Mouse (Mus musculus) gastrocnemius, postnatal 14 days (tissue): Measurements from ENCODE around the gene Wif1. TPM values are rescaled to one million over a fixed set of nuclear protein-coding genes. Genes with fewer than 3 reads are reported as not detected.

Source experiments
- DNase-seq: peaks from one replicate; pipeline ENCODE4 v3.0.0; 2021; ENCODE audit warnings: mixed read lengths
- intact Hi-C: fragments of 180-260 bp; cut with DNase I; formaldehyde crosslinking; loops from one replicate; pipeline ENCODE4 v1.15.1; 2025; ENCODE audit warnings: low total_unique reads
- total RNA-seq, 2 experiments: library from RNA; stranded (reverse); gene quantifications; 2 replicates each; pipeline ENCODE4 v1.2.3; 2021

The Wif1 gene
- total RNA-seq, 2 experiments from 2014 or later: 13.2 to 14.8 TPM

DNA sequence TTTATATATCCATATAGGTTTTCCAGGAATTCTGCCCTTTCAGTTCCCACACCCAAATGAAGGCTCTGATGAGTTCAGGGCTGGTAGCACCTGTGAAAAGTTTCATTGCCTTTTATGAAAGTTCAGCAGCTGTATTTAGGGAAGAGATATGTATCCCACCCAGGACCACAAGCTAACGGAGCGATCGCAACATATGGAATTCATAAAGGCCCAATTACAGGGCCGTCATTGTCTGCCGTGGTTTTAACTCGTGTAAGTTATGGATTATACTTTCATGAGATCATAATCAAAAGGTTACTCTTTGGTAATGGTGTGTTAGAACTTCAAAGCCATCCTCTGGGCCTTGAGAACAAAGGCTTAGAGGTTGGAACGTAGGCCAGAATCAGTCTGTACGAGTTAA, 28.9 kb downstream of the Wif1 start:
- intact Hi-C loops: no loop called here
- no peak for DNase-seq

DNA sequence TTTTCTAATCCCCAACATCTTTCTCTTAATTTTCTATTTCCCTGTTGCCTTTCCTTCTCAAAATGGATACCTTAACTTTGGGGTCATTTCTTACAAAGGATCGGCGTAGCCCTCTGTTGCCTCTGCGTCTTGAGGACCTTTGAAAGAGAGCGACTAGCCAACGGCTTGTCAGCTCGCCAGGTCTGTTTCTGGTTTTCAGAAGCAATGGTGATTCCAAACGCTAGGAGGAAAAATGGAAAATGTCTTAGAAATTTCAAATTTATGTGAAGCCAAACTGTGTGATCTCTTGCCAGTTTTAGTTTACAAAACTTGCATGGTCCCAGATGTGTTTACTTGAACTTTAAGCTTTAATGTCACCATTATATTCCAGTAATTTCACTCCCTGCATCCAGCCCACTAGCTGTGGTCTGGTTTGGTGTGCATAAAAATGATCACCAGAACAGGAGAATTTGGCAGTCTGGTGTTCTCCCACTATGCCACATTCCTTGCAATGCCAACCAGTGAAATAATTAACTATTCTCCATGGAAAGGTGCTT, 33.7 kb downstream of the Wif1 start:
- no peak for DNase-seq
- intact Hi-C loops: no loop called here

DNA sequence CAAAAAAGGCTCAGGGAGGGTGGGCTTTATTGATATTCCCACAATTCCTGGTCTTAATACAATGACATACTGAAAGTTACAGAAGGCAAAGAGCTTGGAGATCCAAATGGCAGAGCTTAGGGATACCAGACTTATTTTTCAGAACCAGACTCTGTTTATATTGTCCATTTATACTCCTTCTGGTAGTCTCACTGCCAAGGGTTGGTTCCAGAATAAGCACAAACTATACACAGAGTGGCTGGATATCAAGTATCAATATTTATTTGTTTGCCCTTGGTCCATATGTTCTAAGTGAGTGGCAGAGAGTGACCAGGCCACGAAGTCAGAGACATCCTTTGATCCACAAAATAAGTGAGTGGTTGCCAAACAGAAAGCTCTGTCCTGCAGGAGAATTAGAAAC, 34.2 kb downstream of the Wif1 start:
- intact Hi-C loops: no loop called here
- no peak for DNase-seq

DNA sequence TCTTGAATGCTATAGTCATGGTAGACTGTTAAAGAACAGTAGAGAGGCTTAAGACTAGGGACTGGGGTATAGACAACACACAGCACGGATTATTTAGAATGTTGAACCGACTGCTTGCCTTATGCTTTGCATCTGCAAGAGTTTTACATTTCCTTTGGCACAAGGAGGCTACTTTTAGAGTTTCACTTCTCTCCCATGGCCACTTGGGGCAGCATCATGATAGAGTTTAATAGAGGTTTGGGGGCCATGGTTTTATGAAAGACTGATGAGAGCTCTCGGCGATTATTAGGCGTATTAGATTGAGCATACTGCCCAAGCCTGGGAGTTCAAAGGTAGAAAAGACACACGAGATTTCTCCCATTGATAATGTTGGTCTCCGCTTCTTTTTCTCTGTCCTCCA, 37.0 kb downstream of the Wif1 start:
- intact Hi-C loops: no loop called here
- no peak for DNase-seq

DNA sequence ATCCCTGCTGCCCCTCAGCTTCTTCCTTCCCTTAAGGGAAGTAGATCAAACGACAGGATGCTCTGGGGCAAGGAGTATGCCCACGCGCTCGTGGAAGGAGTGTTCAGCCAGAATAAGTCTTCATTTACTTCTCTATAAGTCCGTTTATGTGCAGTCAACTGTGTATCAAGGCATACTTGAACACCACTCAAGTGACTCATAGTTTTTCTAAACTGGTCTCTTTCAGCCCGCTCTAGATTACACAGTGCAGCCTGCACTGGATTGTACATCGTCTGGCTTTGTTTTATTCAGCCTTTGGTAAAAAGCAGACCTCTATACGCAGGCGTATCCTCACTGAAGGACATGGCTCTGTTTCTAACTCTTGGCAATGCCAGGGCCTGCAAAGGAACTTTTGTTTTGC, 46.7 kb downstream of the Wif1 start:
- intact Hi-C loops: no loop called here
- DNase-seq: no peak

DNA sequence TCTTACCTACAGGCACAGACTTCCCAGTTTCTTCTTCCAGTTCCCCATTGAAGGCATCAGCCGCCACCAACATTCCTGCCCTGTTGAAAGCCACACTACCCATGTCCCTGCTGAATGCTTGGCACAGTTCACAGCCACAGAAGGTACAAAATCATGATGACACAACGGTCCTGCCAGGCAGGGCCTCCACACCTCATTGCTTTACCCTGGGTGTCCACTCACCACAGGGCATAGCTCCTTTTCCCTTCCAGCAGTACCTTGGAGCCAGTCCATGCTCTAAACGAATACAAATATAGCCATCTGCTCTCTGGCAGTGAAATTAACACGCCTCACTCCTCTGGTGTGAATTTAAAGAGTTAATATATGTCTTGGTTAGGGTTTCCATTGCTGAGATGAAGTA, 49.1 kb downstream of the Wif1 start:
- intact Hi-C loops: no loop called here
- no peak for DNase-seq

DNA sequence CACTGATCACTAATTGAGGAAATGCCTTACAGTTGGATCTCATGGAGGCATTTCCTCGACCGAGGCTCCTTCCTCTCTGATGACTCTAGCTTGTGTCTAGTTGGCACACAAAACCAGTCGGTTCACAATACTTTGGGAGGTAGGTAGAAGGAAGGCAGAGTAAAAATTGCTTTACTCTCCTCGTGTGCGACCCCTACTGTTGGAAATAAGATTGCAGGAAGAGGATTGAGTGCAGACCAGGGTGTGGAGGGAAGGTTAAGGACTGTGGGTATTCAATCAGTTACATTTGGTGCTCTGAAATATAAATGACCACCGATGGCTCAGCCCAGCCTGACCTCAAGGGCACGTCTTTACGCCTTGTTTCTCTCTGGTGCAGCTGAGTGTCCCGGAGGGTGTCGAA, 49.8 kb downstream of the Wif1 start:
- no peak for DNase-seq
- intact Hi-C loops: no loop called here

DNA sequence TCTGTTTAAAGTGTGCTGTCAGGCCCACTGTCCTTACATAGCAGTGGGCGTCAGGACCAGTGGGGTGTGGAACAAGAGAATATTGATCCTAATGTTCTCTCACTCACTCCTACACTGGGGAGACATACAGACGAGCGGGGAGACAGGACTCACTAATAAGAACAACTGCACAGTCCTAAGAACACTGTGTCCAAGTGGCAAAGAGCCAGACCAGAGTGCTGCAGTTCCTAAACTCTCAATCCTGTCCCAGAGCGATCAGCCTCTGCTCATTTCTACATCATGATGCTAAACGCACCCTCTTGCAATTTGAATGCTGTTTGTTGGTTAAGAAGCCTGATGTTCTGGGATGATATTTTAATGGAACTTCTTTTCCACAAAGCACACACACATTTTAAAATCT, 54.9 kb downstream of the Wif1 start:
- intact Hi-C loops: no loop called here
- DNase-seq: no peak

DNA sequence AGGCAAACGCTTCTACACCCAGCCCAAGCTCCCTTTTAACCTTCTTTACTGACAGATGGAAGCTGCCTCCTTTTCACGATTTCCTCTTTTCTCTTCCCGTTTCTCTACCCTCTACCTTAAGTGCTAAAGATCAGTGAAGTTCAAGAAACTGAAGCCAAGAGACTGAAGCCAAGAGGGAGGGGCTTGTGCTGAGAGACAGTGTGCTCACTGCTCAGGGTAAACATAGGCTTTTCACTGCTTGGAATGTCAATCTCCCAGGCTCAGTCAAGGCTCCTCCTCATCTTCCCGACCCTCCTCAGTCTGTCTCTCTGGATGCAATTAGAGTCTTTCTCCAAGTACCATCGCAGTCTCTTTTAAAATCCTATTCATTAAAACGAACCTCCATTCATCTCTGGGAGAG, 55.6 kb downstream of the Wif1 start:
- intact Hi-C loops: no loop called here
- DNase-seq: no peak

DNA sequence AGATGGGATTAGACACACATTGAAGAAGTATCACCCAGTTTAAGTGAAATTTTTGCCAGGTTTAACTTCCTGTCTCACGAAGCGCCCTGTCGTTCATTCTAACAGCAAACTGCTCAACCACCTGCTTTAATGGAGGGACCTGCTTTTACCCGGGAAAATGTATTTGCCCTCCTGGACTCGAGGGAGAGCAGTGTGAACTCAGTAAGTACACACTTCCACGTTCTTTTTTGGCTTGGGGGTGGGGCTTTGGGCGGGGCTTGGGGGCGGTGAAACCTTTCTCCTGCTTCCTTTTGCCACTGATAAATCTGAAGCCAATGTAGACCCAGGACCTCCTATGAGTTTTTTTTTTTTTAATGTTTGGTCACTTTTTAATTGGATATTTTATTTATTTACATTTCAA, 56.2 kb downstream of the Wif1 start:
- intact Hi-C loops: no loop called here
- no peak for DNase-seq

DNA sequence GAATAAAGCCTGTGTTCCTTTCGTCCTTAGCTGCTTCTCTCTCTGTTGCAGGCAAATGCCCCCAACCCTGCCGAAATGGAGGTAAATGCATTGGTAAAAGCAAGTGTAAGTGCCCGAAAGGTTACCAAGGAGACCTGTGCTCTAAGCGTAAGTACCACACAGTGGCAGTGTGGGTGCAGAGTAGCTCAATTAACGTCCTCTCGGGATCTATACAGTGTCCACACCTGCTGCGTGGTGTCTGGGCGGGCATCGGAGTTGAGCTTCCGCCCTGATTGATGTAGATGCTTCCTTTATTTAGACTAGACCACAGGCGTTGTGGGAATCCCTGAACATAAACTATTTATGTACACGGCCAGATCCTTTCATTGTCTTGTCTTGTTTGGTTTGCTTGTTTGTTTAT, 62.2 kb downstream of the Wif1 start:
- no peak for DNase-seq
- intact Hi-C loops: no loop called here

DNA sequence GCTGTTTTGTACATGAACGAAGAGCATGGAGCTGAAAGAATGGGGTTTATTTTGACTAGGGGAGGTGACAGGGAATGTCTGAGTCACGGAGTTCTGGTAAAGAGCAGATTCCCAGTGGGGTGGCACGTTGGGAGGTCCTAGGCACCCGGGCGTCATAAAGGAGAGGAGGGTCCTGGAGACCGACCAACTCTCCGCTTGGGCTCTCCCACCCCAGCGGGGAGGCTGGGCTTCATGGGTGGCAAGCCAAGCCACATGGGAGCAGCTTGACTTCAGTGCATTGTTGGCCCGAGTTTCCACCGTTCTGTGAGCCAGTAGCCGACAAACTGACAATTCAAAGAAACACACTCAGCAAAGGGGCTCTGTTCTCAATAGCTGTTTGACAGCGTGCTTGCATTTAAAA, 64.5 kb downstream of the Wif1 start:
- intact Hi-C loops: no loop called here
- DNase-seq: no peak

DNA sequence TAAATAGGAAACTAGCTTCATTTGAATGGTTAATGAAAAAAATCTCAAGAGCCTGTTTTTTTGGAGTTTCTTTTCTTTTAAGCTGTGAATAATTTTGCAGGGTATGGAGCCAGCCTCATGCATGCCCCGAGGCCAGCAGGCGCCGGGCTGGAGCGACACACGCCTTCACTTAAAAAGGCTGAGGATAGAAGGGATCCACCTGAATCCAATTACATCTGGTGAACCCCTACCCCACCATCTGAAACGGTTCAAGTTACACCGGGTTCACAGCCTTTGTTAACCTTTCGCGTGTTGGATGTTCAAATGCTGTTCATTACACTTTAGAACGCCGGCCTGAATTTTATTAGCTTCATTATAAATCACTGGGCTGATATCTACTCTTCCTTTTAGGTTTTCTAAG, 65.9 kb downstream of the Wif1 start:
- intact Hi-C loops: no loop called here
- no peak for DNase-seq

DNA sequence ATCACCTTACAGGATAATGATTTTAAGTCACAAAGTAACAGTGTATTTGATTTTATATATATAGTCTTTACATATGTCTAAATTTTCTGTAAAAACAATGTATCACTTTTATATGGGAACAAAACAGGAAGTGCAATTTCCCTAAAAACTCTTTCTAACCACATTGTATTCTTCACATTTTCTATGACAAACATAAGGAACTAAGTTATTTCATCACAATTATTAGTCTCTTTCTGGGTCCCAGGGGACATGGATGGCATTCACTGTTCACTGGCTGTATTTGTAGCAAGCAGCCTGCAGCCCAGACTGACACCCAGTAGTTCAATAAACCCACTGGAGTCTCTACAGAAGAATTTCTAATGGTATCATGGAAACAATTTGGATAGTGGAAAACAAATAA, 82.4 kb downstream of the Wif1 start:
- no peak for DNase-seq

DNA sequence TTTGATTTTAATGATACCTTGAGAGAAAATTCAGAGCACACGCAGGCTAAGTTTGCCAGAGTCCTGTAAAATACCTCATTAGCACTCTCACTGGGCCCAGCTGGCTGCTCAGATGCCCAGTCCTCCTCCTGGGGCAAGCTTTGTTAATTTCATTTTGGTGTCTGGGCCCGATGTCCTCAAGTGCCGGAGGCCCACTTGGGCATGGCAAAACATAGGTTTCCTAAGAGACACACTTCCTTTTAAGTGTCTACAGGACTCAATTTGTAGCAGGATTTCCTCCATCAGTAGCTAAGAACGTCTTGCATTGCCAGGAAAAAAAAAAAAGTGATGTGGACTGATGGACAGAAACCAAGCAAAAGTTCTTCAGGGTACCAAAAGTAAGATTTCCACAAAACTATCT, 82.9 kb downstream of the Wif1 start:
- intact Hi-C loops: no loop called here
- no peak for DNase-seq

More for the DNA sequence above, 82.4 kb downstream of the Wif1 start:
- intact Hi-C loops: no loop called here

DNA sequence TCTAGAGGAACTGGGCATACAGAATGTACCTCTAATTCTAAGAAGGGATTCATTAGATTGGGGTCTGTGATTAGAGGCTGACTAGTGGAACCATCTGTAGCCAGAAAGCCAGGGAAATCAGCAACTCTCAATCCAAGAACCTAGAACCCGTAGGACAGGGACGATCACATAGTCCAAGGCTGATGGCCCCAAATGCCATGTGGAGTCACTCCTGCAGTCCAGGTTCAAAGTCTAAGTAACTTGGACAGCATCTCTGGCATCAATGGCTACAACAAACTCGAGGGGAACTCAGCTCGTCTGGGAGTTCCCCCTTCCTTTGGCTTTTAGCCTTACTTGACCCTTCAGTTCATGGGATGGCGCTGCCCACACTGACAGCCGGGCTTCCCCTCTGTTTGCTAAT, 87.0 kb downstream of the Wif1 start:
- intact Hi-C loops: no loop called here
- no peak for DNase-seq

DNA sequence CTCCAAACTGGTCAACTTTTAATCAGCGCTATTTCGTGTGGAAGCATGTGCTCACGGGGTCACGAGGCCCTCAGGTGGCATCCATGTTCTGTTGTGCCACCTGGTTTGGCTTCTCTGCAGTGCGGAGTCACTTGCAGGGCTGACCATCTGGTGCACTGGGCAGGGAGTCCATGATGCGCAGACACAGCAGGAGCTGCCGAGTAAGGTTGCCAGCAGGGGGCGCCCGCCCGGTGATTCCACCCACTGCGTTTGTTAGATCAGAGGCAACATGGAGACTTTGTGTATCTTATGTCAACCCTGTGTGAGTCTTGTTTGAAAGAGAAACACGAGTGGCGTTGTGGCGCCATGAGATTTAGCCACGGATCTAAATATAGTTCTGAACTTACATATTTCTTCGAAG, 90.7 kb downstream of the Wif1 start:
- intact Hi-C loops: no loop called here

DNA sequence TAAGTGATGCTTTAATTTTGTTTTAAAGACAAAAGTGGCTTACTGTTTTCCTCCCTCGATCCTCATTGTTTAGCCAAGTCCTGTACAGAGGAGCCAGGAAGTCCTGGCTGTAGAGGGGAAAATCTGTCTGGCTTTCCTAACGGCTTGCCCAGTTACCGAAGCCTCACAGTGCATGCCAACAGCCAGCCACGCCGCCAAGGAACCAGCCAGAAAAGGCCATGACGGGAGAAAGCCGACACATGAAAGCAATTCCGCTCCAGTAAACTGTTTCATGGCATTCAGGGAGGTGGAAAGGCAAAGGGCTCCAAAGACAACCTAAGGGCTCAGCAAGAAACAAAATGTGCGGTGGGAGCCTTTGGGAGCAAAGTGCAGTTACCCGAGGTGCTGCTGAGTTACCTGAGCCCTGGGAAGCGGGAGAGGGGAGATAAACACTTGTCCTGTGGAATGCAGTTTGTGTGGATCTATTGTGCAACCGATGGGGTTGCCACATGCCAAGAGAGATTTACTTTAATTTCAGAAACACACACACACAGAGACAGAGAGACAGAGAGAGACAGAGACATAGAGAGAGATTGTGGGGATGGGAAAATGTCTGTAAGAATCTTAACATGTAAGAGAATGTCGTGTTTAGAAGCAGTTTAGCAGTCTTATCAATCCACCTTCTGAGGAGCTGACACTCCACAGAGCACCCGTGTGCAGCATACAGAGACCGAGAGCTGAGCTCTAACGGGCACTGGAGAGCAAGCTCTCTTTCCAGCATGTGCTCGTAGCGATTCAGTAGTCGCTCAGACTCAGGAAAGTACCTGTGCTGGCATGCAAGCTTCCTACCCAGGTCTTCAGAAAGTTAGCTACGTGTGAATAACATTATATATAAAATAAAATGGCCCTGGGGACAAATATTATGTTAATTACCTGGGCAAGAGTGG, 95.5 kb downstream of the Wif1 start:
- intact Hi-C loops: no loop called here
- DNase-seq: peak; percentile 52

More for the DNA sequence above, 90.7 kb downstream of the Wif1 start:
- peak; percentile 33 for DNase-seq
